Mouse (Mus musculus) kidney, postnatal 10 days (tissue): ENCODE measurements at regions not wholly inside any gene's neighbourhood (a gene's known extent, or its start where the extent isn't known, plus 50 kb on each side); places are given as distances from the start of the nearest gene placed in this dataset.
"Not testable (repeated sequence)": the region's sequence is repeated elsewhere in the genome, so short reads cannot be mapped to it uniquely, and the experiment has no call there.

Experiments used
- DNase-seq: peaks from one replicate; pipeline ENCODE4 v3.0.0; 2021; ENCODE audit warnings: mixed read lengths

DNA sequence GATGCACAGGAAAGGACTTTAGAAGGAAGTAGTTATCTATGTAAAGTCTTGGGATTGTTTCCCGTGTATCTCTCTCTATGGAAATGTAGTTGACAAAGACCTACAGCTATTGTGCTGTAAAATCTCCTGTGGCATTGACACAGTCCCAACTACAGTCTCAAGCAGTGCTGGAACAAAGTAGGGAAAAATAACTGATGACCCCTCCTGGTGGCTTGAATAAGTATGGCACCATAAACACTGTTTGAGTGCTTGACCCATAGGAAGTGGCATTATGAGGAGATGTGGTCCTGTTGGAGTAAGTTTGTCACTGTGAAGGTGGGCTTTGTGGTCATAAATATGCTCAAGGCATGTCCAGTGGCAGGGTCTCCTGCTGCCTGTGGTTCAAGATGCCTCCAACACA, 928.4 kb upstream of the Mms22l start:
- DNase-seq, result no peak

DNA sequence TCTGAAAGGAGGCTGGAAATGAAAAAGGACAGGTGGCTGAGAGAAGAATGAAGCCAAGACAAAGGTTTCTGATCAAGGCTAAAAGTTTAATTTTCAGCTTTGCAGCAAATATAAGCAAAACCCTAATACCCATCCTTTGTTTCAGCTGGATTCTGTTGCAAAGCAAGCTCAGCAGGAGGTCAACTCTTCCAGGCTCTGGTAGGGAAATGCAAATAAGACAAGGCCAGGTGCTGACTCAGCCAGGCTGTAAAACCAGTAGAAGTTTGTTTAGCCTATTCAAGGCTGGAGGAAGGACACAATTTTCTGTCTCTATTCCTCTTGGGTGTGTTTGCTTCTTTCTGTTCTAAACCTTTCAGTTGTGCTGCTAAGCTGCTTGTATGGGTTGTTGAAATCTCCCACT, 923.2 kb upstream of the Mms22l start:
- DNase-seq, result no peak

DNA sequence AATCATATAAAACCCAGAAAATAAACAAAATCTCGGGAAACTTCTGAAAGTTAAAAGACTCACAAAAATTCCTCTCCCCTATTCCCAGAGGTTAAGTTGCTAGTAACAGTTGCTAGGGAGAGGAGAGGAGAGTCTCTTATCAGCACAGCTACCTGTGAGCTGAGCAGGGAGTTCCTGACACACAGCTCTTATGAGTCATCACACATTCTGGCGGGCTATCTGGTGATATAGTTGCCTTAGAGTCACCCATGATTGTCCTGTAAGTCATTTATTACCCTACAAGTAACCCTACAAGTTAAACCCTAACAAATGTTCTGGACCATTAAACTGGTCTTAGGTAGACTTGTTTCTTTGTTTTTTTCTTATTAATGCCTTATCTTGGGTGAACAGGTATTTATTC, 908.8 kb upstream of the Mms22l start:
- no peak for DNase-seq

DNA sequence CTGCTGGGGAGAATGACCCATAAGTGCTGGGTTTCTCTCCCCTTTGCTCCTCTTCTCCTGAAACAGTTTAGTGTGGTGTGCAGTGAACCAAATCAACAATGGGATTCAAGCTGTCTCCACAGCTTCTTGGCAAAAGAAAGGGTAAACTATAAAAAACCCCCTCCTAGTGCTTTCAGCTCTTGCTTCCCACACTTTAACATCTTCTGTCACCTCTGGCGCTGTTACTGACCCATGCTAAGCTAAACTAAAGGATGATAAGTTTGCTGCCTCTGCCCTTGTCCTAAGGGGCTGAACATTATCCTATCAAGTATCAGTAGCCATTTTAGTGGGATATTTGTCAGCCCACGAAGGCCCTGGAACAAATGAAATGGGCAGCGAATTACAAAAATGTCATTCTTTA, 905.4 kb upstream of the Mms22l start:
- DNase-seq, result no peak

DNA sequence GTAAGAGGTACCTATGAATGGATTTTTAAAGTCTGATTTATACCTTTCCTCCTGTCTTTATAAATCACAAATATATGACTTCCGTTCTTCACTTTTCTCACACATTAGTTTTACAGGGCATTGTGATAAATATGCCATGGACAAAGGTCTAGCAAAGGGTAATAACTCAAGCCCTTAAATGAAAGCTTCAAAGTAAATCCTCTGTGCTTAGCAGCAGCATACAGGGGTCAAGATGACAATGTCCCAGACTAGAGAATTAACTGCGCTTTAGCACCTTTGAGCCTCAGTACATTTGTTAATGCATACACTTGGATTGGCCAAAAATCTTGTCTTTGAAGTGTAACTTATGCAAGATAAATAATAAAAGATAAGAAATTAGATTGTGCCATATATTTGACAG, 904.7 kb upstream of the Mms22l start:
- DNase-seq, result no peak

DNA sequence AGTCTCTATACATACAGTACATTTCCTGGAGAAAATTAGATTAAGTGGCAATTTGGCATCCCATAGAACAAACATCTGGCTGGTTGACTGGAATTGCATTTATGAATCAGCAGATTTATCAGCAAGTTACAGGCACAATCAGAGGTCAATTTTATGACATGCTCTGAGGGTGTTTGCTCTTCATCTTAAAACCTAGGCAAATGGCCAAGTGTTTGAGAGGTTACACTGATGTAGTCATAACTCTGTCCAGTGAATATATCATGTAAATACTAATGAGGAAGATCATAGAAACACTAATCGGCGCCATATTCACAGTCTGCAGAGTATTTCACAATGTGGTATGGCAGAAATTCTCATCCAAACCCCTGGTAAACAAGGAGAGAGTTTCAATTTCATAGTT, 896.2 kb upstream of the Mms22l start:
- no peak for DNase-seq

DNA sequence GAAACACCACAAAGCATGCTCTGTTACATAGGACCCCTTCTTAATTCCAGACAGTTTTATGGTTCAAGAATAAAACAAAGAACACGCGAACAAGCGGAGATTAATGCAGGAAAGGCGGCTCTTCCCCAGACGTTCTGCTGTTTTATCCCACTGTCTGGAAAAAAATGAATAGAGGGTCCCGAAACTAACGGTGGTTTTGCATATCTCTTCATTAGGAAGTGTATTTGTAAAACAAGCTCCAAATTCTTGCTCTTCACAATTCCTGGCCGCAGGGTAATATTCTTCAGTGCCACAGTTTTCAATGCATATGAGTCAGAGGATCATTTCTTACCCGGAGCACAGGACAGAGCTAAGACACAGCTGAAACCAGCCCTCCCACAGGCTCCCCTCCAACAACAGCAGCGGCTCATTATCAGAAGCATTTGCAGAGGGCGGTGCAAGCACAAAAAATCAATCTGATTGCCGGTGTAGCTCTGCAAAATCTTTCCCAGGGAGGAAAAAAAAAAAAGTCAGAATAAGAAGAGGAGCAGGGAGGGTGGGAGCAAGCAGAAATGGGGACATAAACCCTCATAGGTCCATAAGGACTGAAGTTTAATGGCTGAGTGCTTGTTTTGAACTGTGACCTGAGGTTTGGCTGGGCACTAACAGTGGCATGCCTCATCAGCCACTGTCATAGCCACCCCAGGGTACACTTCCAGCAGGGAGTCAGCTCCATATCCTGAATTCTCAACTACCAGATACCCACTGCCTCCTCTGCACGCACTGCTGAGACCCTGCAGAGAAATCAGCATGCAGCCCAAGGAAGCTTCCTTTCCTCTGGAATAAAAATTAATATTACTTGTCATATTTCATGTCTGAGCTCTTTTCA, 894.6 kb upstream of the Mms22l start:
- DNase-seq, result no peak

DNA sequence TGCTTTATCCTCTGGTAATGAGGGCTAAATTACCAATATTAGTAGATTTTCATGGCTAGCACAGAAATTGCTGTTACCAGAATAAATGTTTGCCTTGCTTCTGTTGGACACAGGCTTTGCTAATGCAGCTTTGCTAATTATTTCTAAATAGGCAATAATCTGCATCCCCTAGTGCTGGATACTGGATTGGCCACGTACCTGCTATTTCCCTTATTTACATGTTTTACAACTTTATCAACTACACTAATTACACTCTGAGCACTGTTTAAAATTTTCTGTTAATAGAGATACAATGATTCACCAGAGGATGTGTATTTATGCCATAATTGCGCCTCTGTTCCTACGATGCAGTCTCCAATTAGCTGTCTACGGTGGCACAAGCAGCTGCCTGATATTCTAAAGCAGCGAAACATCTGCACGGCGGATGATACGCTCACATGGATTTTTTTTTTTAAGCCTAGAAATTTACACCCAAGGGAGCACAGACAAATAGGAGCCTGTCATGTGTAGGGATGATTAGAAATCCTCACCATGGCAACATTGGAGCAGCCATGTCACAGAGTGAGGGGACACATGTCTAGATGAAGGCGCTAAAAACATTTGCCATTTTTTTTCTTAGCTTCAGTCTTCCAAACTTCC, 893.8 kb upstream of the Mms22l start:
- no peak for DNase-seq

DNA sequence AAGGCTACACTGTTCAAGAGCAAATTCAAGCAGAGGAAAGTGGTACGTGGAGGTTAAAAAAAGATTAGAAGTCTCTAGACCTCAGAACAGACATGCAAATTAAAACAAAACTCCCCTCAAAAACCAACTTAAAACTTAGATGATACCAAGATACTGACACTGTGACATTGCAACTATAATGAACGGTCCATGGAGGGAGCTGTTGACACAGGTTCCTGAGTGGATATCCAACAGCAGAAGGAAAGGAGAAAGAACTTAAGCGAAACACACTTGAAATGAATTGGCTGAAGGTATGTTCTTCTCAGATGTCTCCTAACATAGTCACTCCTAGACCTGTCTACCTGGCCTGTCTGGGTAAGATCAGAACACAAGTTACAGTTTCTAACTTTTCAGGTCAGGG, 888.9 kb upstream of the Mms22l start:
- no peak for DNase-seq

DNA sequence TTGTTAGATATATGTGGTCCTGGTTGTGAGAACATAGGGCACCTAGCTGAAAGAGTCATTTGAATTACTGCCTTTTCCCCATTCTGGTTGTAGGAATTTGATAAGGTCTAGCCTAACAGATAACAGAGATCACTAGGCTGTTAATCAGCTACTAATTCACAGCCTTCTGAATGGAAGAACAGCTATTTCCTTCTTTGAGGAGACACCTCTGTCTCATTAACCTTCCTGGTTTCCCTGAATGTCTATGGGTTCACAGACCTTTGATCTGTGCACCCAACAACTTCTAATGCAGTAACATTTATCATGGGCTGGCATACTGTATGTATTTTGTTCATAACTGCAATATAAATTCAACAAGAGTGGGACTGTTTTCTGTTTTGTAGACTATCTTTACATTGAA, 875.0 kb upstream of the Mms22l start:
- no peak for DNase-seq

DNA sequence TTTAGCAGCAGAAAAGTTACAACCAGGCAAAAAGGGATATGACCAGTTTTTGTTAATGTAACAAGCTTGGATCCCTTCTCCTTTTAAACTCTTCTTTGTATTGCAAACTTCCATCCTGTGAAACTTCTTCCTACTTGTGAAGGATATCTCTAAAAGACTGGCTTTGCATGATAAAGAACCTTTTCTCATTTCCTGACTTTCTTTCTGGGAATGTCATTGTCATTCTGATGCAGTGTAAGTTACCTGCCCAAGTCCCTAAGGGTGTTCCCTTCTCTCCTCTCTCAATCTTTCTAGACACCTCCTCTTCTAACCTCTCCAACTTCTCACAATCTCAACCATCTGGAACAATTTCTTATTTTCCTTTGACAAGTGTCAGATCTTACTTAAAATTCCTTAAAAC, 874.0 kb upstream of the Mms22l start:
- no peak for DNase-seq

DNA sequence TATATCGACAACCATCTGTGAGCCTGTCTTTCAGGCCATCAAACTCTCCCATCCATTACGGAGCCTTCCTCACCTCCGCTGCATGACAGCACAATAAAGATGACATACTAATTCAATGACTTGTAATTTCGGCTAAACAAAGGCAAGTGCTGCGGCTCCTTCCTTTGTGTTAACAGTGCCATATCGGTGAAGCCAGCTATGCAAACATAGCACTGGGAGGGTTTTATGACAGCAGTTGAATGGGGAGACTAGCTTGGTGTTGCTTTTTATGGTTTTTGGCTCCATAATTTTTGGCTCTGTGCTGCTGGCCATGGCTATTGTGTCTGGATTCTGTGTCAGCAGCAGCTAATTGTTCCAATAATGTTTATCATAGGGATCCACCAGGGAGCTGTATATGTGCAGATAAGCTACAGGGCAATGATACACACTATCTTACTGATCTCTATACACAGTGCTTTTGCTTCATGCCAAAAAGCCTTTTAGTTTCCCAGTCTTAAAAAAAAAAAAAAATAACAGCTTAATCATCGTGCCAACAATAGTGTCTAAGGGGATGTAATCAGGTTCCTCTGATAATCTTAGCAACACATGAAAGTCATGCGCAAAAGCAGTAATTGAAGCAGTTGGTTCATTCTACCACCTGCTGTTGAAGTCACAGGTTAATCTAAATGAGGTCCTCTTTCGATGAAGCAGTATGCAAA, 859.9 kb upstream of the Mms22l start:
- DNase-seq, result no peak

DNA sequence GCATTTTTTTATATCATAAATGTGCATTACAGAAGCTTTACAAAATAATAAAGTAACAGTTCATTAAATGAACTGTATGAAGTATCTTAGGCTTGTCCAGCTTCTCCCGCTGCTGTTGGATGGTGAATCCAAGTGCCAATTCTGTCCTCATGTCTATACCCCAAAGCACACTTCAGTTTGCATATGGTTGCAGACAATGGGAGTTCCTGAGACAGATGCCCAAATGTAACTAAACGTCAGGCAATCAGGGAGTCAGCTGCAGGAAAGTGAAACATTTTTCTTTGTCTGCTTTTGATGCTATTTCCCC, 859.4 kb upstream of the Mms22l start:
- DNase-seq, result no peak

DNA sequence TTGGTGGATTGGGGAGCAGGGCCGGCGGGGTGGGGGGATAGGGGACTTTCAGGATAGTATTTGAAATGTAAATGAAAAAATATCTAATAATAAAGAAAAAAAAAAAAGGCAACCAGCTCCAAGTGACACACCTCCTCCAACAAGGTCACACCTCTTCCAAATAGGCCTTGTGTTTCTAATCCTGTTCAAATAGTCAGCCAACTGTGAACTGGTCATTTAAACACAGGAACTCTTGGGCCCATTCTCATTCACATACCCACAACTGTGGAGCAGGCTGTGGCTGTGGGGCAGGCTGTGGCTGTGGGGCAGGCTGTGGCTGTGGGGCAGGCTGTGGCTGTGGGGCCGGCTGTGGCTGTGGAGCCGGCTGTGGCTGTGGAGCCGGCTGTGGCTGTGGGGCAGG, 839.6 kb upstream of the Mms22l start:
- not testable (repeated sequence) for DNase-seq

DNA sequence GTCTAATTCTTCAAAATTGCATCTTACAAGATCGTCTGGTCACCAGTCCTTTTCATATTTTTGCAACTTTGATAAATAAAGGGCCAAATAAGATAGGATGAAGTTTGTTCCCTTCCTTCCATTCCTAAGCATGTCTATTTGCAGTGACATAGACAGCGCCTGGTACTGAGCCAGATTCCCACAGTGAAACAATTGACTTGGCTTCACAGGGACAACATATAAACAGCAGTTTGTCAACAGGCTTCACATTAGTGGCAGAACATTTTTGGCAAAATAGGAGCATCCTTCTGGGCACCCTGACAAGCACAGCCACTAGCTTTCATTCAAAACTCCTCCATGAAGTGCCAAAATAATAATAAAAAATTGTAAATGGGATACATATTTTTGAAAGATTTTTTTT, 827.4 kb upstream of the Mms22l start:
- DNase-seq, result no peak

DNA sequence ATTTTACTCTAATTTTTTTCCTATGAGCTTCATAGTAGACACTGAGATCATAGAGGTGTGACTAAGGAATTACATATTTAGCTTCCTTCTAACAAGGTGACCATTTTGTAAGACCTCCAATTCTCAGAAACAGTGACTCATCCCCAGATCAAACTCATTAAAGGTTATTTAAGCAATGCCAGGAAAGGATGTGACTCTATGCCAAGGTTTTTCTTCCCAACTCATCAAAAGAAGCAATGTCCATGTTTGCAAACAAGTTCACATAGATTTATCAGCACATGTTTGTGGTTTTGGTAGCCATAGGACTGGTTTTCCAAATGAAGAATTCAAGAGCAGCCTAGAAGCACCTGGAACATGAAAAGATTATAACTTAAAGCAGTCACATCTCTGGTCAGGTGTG, 792.6 kb upstream of the Mms22l start:
- DNase-seq, result no peak

DNA sequence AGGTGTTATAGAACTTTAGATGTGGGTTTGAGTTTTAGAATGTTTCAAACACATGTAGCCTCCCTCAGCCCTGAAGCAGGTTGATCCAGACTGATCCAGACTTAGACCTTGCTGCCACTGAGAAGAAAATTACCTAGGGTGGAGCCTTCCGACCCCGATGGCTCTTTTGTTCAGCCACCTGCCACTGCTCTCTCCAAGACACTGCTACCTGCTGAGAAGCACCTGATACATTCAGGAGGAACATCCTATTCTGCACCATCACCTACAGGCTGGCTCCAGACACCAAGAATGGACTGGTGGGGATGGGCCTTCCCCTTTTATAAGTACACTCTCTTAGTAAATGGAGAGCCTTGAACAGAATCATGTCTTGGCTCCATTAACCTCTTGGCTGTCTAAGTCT, 785.5 kb upstream of the Mms22l start:
- DNase-seq, result no peak

DNA sequence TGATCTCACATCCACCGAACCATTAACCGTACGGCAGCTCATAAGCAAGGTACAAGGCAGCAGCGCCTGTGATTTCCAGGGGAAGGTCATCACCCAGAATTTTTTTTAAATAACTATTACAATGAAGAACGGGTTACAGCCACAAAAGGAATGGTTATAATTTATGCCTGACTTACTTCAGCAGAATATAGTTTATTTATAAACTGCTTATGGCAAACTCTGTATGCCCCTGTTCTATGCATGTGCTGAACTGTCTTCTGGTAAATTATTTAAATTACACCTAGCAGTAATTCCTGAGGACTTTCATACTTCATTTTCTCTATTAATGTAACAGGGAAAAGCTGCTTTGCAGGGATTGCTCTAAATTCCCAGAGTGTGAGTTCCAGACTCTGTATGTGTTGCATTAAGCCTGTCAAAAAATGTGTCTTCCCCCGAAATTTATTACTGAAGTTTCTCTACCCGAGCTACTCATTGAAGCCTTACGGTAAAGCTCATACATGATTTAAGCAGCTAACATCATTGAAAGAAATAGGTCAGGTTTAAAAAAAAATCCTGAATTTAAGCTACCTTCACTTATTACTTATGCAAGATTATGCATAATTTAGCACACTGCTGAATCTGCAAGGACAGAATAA, 782.4 kb upstream of the Mms22l start:
- no peak for DNase-seq

DNA sequence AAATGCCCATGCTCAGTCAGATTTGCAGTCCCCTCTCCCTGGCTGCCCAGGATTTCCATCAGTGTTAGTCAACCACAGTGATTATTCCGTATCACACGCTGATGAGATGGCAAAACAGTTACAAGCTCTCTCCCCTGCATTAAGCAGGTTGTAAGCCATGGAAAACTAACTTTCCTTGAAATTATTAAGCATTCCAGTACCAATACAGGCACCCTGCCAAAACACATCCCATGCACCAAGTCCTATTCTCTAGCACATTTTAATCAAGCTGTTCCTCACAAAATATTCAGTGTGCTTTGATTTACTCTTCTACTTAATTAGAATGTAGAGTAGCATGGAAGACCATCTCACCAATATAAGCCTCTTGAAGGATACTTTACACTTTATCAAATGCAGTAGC, 768.4 kb upstream of the Mms22l start:
- no peak for DNase-seq

DNA sequence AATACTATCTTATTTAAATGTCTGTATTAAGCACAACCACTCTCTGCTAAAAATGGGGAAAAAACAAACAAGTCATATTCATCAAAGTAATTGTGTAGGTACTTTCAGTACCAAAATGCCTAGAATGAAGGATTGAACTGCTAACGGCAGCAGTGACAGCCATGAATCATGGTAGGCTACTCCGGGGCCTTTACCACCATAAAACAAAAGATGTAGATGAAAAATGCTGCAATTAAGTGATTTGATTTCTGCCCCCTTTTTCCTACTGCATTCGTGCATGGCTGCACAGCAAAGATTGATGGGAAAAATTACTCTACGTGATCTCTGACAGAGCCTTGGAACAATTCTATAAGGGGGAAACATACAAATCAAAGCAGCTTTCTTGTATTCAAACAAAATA, 763.8 kb upstream of the Mms22l start:
- no peak for DNase-seq

DNA sequence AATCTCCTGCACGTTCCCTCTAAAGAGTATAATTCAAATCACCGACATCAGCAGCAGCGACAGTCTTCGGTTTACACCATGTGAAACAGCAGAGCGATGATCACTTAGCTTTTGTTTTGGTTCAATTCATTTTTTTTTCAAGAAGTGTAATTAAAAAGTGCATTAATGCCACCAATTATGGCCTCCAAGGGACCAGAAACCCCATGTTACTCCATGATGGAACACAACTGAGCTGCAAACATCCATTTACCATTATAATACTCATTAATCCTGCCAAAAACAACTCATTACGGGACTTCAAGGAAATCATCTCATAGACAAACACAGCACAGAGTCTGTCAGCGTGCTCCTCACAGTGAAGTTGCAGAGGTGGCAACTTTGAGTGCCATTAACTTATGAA, 752.2 kb upstream of the Mms22l start:
- DNase-seq, result no peak

DNA sequence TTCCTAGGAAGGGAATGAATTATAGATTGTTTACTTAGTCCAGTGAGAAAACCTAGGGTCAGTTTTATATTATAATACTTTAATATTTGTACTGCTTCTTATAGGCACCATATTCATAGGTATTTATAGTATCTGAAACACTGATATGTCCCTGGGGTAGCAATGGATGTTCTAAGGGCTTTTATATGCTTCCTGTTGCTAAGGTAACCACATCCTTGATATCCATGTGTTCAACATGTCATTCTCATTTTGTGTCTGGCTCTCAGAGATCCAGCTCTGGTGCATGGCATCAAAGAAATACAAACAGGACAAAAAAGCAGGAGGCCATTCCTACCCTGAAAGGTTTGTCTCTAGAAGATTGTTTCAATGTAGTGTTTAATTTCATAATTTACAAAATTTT, 738.2 kb upstream of the Mms22l start:
- DNase-seq, result no peak

DNA sequence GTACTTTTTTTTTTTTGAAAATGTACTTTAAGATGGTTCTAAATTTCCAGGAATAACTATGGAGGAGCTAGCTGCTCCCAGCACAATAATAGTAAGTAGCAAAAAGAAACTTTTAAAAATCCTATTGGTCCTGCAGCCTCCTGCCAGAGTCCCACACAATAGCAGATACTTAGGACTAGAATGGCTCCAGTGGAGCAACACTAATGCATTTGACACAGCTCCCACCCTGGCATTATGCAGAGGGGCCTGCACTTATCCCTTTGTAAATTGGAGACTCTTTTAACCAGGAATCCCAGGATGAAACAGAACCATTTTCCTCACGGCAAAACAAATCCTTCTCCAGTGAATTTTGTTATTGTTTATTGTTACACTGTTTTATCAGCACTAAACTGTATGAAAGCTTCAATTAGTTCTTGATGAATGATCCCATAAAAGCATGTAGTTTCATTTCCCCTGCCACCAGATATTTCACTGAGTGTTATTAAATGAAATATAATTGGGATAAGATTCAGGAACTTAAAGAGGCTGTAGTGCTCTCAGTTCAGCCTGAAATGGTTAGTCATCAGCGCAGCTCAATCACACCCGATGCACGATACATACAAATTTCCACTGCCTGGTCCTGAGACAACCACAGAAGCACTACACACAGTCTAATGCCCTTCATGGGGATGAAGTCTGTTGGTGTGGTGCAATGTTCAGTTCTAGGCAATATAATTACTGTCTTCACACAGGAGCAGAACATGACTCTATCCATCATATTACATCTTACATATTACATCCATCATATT, 708.6 kb upstream of the Mms22l start:
- no peak for DNase-seq
